Mouse (Mus musculus) 3T3-L1 (cell line): ENCODE results near the gene Etfrf1.

ENCODE experiments used
- DNase-seq: peaks from one replicate; pipeline ENCODE4 v3.0.0-alpha.2; 2015; ENCODE audit warnings: low read depth, low spot score

Gene Etfrf1

GRCm38 (mm10) chr6:145210816-145211338 is at the start of gene Etfrf1, which contains the start of gene Casc1:
Gene Etfrf1, plus strand, starts transcription at chr6:145211134.
Gene Casc1, minus strand, starts transcription at chr6:145211005.
- peak; percentile 100 for DNase-seq

- DNase-seq = no peak
Measured at GRCm38 (mm10) chr6:145171892-145172606, 38.9 kb upstream of the Etfrf1 start.

- peak; percentile 37 for DNase-seq
Measured at GRCm38 (mm10) chr6:145173781-145174191, 37.1 kb upstream of the Etfrf1 start.

GRCm38 (mm10) chr6:145175571-145175981 is 35.4 kb upstream of the Etfrf1 start:
- DNase-seq = no peak

GRCm38 (mm10) chr6:145176474-145176873 is 34.5 kb upstream of the Etfrf1 start:
- DNase-seq = no peak

GRCm38 (mm10) chr6:145179665-145180064 is 31.3 kb upstream of the Etfrf1 start:
- DNase-seq = peak; percentile 77

GRCm38 (mm10) chr6:145182044-145182443 is 28.9 kb upstream of the Etfrf1 start:
- DNase-seq = no peak

- DNase-seq = no peak
Measured at GRCm38 (mm10) chr6:145186096-145186495, 24.8 kb upstream of the Etfrf1 start.

GRCm38 (mm10) chr6:145187093-145188088 is 23.5 kb upstream of the Etfrf1 start:
- peak; percentile 69 for DNase-seq

- no peak for DNase-seq
Measured at GRCm38 (mm10) chr6:145193038-145193437, 17.9 kb upstream of the Etfrf1 start.

GRCm38 (mm10) chr6:145193446-145193845 is 17.5 kb upstream of the Etfrf1 start:
- DNase-seq = no peak

- no peak for DNase-seq
Measured at GRCm38 (mm10) chr6:145197949-145198686, 12.8 kb upstream of the Etfrf1 start.

- DNase-seq = no peak
Measured at GRCm38 (mm10) chr6:145202432-145203125, 8.4 kb upstream of the Etfrf1 start.

- DNase-seq = no peak
Measured at GRCm38 (mm10) chr6:145204440-145204839, 6.5 kb upstream of the Etfrf1 start.

GRCm38 (mm10) chr6:145205142-145205541 is 5.8 kb upstream of the Etfrf1 start:
- DNase-seq = no peak

- no peak for DNase-seq
Measured at GRCm38 (mm10) chr6:145210056-145210680, 766 bp upstream of the Etfrf1 start.

- peak; percentile 66 for DNase-seq
Measured at GRCm38 (mm10) chr6:145211376-145212305, 707 bp downstream of the Etfrf1 start.

GRCm38 (mm10) chr6:145213916-145214315 is 3.0 kb downstream of the Etfrf1 start:
- no peak for DNase-seq

GRCm38 (mm10) chr6:145215826-145216225 is 4.9 kb downstream of the Etfrf1 start:
- DNase-seq = no peak
